Mouse (Mus musculus) left cerebral cortex, adult 18-20 months (tissue): ENCODE measurements around the gene Epn3. TPM values are rescaled to one million over a fixed set of nuclear protein-coding genes. Genes with fewer than 3 reads are reported as not detected.

Source experiments
- DNase-seq, 2 experiments: peaks; one replicate each; pipeline ENCODE4 v3.0.0; 2021 to 2022; ENCODE audit warnings: low spot score in 2 of 2, mixed read lengths in 1 of 2
- total RNA-seq, 2 experiments: library from RNA; stranded (reverse); gene quantifications; 2 replicates each; pipeline ENCODE4 v1.2.3; 2021

Gene Epn3
- total RNA-seq, 2 experiments from 2014 or later = 0.84 to 2.0 TPM

DNA sequence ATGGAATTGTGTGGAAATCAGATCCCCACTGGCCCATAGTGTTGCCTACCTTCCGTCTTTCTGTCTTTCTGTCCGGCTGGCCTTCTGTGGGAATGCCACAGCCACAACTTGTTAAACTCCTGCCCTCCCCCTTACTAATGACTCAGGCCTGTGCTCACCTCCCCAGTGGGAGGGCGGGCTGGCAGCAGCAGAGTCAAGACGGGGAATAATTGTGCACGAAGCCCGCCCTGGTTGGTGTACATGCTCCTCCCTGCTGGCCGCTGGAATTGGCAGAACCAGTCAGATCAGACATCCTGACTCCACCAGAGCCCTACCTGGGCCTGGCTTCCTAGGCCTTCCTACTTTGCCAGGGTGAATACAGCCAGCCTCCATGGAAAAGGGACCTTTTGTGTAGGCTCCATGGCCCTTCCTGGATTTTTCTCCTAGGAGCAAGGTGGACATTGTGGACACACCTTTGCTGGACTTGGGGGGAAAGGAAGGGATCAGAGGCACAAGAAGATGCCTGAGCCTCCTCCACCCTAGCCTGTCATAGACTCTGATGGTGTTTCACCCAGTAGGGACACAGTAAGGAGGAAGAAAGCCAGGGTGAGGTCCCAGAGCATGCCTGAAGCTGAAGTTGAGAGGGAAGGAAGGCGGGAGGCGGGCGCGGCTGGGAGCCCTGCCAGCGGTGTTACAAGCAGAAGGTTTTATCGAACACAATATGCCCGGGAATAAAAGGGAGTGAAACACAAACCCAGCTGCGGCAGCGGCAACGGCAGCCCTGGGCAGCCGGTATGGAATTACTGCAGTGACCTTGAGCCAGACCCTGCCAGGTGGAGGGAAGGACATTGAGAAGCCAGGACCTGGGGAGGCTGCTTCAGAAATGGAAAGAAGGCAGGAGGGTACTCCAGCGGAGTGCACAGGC lies 1.4 kb downstream of the Epn3 start:
- peak; percentile 56 to 57 for DNase-seq

DNA sequence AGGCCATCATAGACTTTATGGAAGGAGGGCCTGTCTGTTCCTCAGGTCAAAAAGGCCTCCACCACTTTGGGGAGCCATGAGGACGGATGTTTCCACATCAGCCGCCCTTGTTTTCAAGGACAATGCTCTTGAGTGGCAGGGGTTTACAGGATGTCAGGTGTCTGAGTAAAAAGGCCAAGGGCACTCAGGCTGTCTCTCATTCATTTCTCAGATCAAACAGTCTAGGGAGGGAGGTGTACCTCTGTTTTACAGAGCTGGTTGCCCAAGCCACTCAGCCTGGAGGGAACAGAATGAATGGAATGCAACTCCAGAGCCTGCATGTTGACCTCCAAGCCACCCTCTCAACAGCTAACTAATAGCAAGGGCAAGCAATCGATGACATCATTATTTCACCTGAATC lies 4.4 kb downstream of the Epn3 start:
- DNase-seq = no peak

DNA sequence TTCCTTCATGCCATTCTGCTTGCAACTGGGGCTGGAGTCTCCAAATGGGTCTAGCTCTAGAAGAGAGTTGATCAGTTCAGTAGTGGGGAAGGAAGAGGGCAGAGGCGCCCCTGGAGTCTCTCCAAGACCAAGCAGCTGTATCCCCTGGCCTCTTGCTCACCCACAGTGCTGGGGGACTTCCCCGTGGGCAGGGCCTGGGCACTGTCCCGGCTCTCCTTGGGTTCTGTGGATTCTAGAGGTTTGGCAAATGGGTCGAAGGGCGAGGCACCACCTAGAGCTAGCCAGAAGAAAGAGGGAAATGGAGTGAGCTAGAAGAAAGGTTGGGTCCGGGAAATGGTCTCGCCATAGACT lies 8.1 kb downstream of the Epn3 start:
- DNase-seq = no peak

DNA sequence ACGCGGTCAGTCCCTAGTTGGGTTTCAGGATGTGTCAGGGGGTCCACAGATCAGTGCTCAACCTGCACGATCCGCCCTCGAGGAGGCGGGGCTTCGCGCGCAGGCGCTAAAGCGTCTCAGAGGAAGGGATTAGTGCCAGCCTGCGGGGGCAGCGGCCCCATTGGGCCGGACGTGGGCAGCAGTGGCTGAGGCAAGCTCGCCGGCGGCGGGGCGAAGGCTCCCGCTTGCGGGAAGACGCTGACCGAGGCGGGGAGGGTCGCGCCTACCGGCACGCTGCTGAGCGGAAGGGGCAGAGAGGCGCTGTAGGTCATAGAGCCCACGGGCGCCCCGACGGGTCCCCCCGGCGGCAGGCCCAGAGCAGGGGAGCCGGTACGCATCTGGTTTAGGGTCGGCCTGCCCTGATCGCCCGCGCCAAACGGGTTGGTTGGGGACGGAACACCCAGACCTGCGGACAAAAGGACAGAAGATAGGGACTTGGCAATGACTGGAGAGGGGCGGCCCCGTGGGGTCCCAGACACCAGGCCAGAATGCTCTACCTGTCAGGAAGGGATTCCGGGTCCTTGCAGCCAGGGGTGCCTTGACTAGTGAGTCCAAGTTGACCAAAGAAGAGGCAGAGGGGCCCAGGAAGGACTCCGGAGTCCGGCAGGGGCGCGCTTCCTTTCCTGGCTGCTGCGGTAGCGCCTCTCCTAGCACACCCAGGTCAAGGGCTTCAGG lies 8.6 kb downstream of the Epn3 start:
- DNase-seq = peak in 1 of 2 experiments; percentile 52

DNA sequence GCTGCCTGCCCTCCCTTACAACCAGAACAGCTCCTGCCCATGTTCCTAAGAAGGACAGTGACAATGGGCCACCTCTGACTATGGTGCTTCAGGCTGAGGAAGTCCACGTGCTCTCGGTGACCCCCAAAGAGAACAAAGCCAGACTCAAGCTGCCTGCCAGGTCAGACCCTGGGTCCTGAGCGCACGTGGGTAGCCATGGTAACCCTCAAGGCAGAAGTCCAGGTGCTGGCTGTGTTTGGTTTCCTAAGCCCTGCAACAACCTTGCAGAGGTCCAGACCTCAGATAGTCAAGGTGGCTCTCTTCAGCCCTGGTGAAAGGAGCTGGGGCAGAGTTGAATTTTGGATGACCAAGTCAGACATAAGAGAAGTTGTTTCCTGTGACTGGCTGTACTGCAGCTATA lies 10.0 kb downstream of the Epn3 start:
- DNase-seq = no peak

DNA sequence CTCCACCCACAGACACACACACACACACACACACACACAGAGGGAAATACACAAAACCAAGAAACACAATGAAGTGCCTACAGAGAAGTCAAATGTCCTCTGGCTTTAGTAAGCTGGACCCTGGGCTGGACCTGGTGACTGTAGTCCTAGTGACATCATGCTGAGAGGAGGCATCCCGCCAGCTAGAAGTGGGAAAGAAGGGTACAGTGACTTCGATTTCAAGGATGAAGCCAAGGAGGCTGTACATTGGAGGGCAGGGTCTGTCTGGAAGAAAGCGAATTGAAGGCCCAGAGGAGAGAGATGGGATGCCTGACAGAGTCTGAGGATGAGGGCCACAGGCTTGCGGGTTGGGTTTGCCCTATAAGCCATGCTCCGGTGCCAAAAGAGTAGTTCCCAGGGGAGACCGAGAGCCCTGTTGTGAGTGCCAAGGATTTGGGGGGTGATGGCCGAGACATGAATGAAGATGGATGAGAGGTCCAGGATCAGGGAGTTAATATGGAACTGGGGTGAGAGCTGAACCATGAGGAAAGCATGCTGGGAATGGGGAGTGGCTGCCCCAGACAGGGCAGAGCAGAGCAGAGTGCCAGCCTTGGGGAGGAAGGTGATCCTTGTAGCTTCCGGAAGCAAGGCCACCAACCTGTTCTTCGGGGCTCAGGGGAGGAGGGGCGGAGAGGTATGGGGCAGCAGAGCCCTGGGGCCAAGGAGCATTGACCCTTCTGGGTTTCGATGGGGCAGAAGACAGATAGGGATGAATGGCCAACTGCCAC lies 10.8 kb downstream of the Epn3 start:
- no peak for DNase-seq

DNA sequence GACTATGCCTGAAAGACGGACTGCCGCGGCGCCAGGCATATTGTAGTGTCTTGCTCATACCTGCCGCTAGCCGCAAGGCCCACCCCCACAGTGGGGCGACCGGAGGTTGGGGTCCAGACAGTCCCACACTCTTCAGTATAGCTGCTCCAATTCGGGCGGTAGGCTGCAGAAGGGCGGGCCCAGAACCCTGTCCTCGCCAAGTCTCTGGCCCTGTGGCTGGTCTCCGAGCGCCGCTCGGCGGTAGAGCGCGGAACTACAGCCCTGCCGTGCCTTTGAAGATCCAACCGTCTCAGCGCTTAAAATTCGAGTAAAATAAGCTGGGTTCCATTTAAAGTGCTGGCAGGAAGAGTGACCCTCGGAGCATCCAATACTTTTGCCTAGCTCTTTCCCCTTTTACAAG lies 13.8 kb downstream of the Epn3 start, which contains the start of gene Spata20:
Gene Spata20 (minus strand): TSS at position 179 of the 400 bp plus-strand sequence.
- DNase-seq = peak; percentile 91

DNA sequence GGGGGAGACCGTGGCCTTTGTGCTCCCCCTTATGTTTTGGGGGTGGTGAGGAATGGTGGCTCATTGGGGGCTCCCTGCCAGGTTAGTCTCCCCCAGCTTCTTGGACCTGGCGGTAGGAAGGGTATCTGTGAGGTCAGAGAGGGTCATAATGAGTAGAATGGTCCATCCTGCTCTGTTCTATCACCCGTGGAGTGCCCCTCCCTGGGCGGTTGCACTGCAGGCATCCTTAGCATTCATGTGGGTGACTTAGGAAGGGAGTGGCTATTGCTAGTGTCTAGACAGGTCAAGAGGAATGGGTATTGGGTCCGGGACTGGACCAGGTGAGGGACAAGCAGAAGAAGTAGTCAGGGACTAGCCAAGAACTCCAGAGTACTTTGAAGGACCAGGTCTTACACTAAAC lies 14.6 kb downstream of the Epn3 start:
- DNase-seq = no peak

DNA sequence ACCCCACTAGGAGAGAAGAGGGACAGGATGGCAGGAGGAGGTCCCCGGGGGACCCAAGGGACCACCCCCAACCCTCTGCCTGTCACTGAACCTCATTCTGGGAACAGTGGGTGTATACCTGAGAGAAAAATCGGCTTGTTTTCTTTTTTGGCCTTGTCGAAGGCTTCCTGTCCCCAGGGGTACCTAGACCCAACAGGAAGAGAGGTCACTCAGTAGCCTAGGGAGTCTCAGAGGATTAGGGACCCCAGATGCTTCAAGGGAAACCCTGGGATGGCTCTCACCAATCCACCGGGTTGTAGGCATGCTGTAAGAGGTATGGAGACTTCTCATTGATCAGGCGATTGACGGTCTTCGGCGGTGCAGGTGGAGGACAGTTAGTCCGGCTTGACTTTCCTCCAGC lies 15.1 kb downstream of the Epn3 start:
- no peak for DNase-seq

DNA sequence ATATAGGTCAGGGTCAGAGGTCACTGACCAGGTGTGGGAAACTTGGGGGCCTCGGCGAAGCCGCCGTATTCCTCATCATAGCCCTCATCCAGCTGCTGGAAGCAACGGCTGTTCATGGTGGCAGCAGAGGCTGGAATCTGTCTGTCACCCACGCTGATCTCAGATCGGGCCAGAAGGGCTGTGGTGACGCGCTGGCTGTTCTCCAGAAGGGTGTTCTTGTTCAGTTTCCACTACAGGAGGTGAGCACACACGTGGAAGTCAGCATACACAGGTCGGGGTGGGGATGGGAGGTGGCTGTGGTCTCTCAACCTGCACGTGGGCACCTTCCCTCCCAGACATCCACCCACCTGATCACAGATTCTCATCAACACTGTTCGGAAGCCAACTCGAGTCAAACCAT lies 15.9 kb downstream of the Epn3 start:
- no peak for DNase-seq

DNA sequence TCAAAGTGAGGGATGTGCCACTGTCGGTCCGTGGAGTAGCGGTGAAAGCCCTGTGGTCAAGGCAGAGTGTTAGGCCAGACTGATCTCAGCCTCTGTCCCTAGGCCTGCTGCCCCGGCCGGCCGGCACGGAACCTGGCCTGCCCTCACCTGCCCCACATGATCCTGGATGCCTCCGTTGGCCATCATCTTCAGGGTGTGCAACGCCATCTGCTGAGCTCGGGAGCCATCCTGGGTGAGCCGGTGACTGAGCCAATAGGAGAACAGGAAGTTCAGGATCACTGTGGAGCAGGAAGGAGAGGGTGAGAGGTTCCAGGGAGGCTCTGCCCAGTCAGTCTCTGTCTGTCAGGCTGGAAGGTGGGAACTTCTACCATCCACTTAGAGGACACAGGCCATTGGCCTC lies 16.3 kb downstream of the Epn3 start:
- no peak for DNase-seq

DNA sequence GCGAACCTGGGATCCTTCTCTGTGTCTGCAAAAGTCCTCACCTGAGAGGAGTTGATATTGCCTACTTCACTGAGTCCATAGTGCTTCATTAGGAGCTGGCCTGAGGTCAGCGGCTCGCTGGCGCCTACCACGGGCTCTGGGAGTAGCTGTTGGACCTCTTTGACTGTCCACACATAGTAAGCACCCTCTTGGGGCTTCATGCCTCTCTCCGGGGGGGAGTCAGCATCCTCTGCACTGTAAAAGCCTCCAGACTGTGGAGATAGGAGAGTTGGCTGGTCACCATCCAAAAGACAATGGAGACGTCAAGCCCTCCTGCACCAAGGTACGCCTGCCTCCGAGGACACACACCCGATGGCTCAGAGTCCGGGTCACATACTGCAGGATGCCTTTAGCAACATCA lies 17.0 kb downstream of the Epn3 start:
- DNase-seq = no peak

DNA sequence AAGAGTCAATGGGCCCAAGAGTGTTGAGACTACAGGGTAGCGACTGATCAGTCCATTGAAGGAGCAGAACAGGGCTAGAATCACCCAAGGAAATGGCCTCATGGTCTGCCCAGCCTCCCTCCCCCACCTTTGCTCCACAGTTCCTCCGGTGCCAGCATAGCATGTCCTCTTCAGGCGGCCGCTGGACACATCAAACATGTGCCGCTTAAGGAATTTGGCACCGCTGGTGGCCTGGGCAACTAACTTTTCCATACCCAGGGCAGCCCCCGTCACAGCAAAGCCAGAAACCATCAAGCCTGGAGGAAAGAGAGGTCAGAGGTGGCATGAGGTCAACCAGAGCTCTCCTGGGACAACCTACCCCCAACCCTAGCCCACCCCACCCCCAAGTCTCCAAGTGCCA lies 17.8 kb downstream of the Epn3 start:
- no peak for DNase-seq

DNA sequence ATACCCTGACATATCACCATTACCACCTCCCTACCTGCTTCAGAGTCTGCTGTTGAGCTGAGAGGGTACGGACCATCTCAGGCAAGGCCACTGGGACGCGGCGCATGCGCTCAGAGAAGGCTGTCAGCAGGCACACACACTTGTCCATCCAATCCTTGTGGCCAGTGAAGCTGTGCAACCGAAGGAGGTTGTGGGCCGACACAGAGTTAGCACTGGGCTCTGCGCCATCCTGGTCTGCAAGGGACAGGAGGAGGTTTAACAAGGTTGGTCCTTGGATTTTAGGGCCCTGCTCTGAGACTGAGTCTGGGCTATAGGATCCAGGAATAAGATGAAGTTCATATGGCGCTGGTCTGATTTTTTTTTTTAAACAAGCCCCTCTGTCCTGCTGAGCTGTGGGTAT lies 19.4 kb downstream of the Epn3 start:
- no peak for DNase-seq

DNA sequence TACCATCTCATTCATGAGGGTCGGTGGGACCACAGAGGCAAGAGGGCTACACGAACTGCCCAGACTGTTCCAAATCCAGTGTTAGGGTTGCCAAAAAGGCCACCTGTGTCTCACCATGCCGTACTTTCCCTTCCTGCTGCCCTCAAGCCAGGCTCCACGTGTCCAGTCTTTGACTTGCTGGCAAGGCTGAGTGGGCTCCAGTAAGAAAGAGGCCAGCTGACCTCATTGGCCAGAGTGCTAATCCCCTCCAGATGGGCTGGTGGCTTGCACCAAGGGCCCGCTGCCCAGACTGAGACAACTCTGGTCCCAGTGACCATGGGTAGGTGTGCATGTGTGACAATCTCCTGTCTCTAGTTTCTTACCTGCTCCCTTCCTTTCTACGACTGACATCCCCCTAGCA lies 22.1 kb downstream of the Epn3 start:
- DNase-seq = no peak

DNA sequence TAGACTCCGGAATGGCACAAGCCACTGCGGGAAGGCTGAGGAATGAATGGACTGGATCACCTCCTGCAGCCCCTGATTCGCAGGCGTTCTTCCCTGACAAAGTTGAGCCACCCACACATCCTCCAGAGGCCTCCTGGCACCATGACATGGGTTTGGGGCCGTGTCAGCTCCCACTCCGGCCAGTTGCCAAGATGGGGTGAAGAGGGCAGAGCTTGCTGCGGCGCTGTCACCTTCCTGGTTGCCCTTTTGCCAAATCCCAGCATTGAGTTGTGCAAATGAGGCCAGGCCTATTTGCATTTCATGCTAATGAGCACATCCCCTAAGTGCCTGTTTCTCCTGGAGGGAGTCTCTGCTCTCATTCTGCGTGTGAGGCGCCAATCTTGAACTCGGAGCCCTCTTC lies 24.1 kb downstream of the Epn3 start:
- no peak for DNase-seq

DNA sequence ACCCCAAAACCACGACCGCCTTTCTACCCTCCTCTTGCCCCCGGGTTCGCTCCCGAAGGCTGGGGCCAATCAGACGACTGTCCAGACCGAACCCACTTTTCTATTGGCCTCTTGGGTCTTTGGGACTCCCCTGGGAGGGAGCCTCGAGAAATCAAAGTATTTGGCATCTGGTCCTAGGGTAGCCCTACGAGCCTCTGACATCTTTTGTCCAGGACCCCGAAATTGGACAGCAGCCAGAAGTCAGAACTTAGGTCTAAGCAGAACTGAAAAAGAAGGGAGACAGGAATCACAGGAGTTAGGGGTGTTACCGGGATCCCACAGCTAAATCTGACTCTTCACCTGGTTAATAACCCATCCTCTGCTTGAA lies 25.2 kb downstream of the Epn3 start:
- no peak for DNase-seq

DNA sequence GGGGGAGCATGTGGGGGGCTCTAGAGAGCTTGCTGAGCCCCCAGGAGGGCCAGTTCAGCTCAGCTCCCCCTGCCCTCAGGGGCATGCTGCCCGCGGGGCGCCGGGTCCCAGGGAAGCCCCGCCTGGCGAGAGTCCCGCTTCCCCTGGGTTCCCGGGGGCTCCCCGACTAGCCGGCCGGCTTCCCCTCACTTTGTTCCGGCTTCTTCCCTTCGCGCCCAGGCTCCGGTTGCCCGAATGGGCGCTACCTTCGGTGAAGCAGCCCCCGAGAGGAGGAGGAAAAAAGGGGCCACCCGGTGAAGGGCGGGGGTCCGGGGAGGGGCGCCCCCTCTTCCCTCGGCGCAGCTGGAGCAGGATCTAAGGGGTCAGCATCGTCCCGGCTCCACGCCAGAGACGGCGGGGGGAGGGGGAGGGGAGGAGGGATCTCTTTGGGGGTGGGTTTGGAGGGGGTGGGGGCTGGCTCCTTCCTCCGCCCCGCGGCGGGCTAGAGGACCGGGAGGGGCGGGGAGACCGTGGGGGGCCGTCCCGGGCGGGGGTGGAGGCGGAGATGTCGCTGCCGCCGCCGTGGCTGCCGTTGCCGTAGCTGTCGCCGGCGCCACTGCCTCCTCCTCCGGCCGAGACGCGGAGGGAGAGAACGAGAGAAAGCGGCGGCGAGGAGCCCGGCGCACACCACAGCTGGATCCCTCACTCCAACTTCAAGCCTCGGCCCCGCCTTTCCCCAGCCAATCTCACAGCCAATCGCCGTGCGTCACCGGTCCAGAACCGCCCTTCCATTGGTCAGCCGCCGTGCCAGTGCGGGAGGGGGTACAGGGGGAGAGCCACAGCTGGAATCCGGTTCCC lies 25.8 kb downstream of the Epn3 start, which contains the start of gene Cacna1g:
Gene Cacna1g (minus strand): TSS at position 492 of the 837 bp plus-strand sequence.
- peak; percentile 86 to 92 for DNase-seq

DNA sequence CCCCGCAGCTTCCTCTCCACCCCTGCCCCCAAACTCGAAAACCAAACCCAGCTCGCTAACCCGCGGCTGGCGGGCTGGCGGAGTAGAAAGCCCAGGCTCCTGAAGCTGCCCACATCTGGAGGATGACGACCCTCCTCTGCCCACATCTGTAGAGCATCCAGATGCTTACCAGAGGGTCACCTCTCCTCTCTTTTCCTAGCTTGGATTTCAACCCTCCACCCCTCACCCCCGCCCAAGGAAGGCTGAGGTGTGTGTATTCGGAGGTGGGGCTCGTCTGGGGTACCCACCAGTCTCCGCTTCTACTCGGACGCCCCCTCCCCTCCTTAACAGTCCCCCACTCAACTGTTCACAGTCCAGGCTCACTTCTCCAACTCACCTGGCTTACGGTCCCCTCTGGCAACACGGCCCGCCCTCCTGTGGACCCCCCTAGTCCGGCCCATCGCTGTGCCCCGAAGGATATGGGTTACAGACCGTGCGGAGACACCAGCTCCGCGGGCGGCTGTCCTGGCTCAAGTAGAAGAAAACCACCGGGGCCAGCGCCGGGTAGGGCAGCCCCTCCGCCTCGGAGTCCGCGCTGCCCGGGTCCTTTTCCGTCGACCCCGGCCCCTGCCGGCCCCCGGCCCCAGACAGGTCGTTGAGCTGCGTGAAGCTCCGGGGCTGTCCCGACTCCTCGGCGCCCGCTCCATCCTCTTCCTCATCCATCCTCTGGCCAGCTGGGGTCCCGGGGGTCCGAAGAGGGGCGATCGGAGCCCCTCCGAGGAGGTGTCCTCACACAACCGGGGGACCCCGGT lies 26.7 kb downstream of the Epn3 start:
- DNase-seq = no peak

DNA sequence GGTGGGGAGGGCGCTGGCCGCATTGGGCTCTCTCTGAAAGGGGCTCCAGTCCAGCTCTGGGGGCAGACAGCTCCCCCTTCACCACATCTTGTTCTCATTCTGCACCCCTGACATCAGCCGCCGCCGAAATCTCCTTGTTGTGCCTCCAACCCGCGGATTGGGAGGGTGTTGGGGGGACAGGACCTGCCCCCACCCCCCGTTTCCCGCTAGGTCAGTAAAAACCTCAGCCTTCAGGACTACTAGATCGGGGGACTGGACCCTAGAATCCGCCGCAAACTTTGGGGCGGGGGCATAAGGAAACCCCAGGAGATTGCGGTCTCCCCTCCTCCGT lies 27.2 kb downstream of the Epn3 start:
- no peak for DNase-seq
